Mouse (Mus musculus) 3134 (cell line): ENCODE data around the gene Scarf1.
"Not testable (repeated sequence)": the region's sequence is repeated elsewhere in the genome, so short reads cannot be mapped to it uniquely, and the experiment has no call there.

Source experiments
- DNase-seq: peaks from one replicate; pipeline ENCODE4 v3.0.0-alpha.2; 2011; ENCODE audit warnings: low spot score; ENCODE audit not compliant: insufficient read length; ENCODE audit errors: extremely low read depth

The Scarf1 gene

DNA sequence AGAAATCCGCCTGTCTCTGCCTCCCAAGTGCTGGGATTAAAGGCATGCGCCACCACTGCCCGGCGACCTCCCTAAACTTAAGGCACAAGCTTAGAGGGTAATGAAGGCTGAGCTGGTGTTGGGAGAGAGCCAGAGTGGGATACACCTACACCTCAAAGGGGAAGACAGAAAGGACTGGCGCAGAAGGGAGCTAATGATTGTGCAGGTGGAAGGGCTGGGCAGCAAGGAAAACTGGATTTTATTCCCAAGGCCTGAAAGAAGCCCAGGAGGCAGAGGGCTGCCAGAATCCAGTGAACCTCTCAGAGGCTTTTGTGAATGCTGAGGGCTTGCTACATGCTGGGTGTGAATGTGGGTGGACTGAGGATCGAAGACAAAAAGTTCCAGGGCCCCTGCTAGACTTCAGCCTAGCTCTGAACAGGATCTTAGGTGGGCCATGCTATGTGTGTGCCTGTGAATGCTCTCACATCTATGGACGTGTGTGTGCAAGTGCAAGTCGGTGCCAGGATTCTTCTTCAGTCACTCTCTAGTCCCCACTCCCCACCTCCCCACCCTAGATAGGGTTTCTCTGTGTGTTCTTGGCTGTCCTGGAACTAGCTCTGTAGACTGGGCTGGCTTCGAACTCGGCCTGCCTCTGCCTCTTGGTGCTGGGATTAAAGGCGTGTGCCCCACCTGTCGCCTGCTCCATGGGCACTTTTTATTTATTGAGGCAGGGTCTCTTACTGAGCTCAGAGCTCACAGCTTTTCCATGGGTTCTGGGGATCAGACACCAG is 23.1 kb downstream of the Scarf1 start:
- no peak for DNase-seq

DNA sequence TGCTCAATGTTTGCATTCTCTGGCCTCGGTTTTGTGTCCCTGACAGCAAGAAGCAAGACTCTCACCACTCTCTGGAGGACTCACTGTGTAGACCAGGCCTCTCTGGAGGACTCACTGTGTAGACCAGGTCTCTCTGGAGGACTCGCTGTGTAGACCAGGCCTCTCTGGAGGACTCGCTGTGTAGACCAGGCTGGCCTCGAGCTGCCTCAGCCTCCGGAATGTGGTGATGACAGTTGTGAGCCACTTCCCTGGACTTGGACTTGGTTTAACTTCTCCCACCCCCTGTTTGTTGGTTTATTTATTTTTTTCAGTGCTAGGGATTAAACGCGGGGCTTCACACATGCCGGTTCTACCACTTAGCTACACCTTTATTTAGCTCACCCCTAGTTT is 23.7 kb downstream of the Scarf1 start:
- DNase-seq = no peak

DNA sequence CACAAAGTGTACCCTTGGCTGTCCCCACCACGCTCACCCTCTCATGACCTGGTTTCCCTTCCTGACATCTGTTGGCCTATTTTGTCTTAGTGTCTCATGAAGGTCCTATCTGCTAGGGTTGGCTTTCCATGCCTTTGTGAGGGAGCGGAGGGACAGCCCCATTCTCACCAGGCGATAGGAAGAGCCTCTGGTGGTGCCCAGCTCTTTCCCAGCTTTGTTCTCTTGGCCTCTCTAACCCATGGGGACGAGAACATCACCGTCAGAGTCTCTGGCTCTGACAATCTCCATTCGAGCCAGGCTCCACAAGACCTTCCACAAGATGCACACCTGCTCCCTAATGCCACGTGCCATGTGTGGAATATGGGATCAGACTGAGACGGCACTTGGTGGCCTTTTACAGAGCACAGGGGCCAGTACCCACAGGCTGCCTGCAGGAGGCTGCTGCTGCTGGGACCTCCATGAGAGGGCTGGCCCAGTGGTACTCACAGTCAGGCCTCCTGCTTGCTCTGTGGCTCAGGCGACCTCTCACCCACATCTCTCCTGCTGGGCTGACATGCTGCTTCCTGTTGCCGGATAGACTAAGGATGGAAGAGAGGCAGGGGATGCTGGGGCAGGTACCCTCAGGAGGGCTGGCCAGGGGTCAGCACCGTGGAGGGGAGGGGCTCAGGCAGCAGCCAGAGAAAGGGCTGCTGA is 24.3 kb downstream of the Scarf1 start:
- DNase-seq = no peak

DNA sequence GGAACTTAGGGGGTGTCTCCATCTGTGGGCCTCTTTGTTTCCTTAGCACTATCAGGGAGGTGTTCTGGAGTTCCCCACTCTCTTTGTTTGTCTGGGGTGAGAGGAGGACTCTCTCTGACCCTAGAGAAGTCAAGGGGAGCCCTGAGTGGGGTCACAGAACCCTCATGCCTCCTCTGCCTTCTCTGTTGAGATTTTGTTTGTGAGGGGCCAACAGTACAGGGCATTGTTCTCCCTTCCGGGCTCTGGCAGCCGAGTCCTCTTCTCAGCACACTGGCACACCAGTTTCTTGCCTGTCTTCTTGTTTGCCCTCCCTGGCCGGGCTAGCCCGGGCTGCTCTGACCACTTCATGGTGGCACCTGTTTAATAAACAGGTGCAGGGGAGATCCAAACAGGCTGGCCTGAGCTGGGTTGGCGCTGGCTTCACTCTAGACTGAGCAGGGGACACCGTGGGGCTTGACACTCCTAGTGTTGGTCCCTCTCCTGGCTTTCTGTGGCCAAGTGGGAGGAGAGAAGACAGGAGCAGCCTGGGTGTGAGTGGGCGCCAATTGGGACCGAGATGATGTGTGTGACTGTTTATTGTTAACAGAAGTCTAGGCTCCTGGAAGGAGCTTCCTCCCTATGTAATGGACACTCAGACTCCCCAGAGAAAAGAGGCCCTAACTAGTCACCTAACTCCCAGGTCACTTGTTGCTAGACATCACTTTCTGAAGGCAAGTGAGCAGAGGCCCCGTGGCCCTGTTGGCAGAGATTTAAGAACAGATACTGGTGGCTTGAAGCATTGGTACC is 25.0 kb downstream of the Scarf1 start:
- no peak for DNase-seq

DNA sequence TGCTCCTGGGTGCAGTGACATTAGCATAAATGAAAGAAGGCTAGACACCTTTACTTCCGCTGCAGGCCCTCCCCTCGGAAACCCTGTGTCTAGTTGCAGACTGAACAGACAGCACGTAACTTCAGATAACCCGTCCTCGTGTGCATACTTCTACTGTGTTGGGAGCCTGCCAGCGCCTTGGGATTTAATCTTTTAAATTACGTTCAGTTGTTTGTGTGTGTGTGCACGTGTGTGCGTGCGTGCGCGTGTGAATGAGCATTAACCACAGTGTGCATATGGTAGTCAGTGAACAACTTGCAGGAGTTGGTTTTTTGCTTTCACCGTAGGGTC is 25.6 kb downstream of the Scarf1 start:
- DNase-seq = no peak

DNA sequence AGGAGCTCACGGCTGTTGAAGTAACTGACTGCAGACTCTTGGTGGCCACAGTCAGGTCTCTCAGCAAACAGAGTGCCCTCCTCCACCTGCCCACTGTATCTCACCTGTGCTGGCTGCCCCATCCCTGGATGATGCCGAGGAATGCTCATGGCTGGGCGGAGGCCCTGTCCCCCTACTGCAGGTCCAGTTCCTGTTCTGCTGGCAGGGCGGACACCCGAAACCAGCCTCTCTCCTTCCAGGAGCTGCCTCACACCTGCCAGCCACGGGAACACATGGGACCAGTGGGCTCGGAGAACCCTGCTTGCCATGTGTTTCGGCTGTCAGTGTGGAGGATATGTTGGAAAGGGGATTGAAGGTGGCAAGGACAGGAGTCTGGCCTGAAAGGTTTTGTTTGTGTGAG is 26.9 kb downstream of the Scarf1 start:
- no peak for DNase-seq

DNA sequence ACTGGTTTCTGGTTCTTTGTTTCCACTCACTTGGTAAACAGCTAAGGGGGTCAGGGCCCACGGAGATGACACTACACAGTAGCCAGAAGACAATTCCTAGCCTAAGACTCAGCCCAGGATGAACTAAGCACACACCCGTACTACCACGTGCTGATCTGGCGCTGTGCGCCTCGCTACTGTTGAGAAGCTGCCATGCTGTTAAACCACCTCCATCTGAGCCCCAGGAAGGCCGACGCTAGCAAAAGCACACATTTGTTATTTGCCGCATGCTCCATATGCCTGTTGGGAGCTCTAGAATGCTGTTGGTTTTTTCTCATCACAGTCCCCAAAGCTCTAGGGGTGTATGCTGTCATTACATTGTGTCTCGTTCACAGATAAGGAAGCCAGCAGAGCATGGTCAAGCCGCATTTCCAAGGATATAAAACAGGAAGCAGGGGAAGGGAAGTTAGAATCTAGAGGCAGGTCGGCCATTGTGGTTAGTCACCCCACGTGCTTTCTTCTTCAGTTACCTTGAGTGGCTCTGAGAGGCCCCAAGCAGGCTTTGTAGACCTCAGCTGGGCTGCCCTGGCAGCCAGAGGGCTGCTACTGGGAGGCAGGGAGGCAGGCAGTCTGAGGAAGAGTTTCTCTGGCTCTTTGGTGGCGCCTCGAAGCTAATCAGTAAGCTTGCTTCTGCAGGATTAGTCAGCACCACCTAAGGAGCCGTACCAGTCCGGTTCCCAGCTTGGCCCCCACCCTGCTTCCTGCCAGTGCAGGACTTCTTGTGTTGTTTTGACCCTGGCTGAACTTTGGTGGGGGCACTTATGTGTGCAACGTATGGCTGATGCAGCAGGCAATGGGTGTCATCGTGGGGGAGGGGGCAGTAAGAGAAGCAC is 27.6 kb downstream of the Scarf1 start:
- DNase-seq = no peak

DNA sequence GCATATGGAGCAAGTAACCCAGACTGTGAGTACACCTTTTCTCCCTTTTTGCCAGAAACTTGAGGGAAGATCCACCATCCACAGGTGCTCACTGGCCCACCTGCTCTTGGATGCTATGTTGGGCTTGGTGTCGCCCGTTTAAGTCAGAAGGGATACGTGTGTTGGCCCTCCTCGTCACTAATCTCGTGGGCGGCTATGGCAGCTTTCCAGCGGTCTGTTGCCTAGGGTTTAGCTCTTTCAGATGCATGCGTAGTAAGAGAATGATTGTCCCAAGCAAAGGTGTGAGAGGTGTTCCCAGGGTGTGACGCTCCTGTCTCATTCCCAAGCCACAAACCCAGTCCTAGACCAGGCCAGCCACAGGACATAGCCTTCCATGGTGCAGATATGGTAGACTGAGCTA is 31.4 kb downstream of the Scarf1 start:
- DNase-seq = no peak

DNA sequence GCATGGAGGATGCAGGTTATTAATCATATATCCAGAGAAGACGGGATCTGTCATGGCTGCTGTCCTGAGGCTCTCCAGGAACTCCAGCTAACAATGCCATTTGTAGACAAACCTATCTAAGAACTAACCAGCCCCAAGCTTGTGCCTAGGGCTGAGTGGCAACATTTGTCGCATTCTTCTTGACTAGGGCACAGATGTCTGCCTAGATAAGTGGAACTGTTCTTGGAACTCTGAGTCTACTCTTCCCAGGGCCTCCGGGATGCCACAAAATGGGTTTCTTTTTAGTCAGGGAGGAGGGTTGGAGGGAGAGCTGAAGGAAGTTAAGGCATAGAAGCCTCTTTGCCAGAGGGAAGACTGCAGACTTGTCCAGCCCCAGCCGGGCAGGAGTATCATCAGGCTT is 32.7 kb downstream of the Scarf1 start:
- no peak for DNase-seq

DNA sequence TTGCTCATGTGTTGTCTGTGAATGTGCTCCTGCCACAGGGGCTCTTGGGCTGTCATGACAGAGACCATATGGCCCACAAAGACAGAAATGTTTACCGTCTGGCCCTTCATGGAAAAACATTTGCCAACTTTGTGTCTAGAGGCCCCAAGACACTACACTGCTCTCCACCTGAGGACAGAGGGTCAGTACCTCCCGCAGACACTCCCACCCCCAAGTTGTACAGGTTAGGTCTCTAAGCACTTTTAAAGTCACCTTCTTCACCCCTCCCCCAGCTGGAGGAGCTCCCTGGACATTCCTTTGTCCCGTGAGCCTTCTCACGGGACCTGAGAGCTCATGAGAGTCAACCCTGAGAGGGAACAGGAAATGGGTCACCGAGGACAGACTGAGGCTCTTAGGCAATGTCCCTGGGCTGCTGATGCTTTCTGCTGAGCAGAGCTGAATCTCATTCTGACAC is 36.3 kb downstream of the Scarf1 start:
- DNase-seq = no peak

DNA sequence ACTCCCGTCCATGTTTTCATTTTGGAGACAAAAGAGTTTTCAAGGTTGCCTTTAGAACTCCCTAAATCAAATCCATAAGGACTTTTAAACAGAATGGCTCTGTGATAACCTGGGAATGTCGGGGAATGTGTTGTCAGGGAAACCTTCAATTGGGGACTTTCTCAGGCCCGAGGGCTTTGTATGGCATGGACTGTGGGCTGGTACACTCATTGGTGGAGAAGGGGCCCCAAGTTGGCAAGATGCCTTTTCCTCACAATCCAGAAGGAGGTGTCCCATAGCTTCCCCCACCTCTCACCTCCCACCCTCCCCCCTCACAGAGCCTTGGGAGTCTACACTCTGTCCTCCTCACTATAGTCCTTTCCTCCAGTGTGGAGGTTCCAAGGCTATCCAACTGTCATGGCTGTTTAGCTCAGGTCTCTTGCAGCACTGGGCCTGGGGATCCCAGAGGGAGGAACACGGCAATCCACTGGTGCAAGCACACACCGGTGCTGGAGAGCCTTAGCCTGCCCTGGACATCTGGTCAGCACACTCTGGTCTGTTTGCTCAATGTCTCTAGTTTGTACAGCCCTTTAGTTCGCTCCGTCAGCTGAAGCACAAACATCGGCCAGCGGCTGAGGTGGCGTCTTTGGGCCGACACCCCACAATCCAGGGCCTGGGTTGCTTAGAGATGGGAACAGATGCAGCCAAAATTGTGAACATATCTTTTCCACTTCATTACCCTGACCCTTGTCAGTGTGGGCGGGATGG is 37.0 kb downstream of the Scarf1 start:
- no peak for DNase-seq

DNA sequence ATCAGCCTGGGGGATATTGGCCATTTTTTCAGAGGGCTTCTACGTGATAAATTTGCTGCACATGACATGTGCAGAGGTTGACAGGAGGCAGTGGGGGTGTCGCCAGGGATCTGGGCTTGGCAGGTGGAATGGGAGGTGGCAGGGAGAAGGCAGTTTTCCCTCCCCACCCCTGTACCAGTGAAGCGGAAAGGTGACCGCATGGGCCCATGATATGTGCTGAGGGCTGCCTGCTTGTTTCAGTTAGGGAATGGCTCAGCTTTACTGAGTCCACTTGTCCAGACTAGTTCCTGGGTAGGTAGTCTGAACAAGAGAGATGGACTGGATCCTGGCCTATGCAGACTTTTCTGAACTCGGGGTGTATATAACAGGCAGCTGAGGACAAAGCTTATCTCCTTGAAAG is 38.0 kb downstream of the Scarf1 start:
- no peak for DNase-seq

DNA sequence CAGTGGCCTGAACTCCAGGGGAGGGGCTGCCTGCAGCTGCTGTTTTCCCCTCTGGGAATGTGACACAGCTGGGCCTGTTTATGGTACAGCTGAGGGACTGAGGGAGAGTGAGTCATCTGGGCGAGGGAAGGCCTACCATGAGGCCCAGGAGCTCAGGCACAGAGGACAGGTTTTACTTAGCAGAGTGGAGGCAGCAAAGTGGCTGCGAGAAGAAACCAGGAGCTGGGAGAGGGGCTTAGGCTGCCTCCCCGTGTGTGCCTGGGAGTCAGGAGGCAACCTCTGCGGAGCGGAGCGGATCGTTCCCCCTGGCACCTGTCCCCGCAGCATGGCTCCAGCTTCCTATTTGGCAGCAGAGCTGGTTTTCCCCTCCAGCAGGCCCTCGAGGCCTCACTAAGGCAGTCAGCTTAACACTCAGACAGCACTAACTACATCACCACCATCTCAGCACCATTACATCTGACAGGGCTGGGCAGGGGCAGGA is 38.7 kb downstream of the Scarf1 start:
- DNase-seq = peak; percentile 89

DNA sequence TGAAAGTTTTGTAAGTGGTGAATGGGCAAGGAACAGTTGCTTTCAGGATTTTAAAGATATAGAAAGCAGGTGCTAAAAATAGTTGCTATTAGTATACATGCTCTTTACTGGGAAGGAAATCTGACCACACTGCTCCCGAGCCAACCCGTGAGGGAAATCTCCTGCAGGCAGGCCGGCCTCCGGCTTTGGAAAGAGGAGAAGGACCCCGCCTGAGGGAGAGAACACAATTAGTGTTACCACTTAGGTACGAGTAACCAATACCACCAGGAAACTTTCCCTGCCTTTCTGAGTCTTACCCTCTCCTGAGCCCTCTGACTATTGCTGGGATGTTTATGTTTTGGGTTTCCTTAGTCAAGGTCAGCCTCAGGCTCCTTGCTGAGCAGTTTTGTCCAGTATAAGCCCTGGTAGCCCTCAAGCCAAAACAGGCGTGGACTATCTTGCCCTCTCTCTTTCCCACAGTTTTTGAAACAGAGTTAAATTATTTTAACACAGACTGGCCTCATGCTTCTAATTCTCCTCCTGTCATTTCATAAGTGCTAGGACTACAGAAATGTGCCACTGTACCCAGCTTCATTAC is 39.7 kb downstream of the Scarf1 start:
- no peak for DNase-seq

DNA sequence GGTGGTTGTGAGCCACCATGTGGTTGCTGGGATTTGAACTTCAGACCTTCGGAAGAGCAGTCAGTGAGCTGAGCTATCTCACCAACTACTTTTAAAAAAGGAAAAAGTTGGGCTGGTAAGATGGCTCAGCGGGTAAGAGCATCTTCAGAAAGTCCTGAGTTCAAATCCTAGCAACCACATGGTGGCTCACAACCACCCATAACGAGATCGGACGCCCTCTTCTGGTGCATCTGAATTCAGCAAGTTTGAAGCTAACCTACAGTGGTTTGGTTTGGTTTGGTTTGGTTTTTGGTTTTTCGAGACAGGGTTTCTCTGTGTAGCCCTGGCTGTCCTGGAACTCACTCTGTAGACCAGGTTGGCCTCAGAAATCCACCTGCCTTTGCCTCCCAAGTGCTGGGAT is 42.7 kb downstream of the Scarf1 start:
- not testable (repeated sequence) for DNase-seq

DNA sequence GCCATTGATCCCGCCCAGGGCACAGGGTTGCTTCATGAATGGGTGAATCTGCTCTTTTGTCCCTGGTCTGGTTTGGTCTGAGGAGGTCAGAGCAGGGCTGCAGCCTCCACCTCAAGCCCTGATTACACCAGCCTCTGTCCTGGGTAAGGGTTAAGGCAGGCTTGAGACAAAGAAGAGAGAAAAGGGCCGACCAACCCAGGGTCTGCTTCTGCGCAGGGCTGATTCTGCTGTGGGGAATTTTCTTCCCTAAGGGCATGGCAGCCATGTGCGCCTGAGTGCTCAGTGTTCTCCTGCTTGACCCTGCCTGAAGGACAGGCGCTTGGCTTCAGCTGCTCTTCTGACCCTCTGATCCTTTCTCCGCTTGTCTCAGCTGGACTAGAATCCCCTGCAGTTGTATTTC is 43.8 kb downstream of the Scarf1 start:
- DNase-seq = no peak

DNA sequence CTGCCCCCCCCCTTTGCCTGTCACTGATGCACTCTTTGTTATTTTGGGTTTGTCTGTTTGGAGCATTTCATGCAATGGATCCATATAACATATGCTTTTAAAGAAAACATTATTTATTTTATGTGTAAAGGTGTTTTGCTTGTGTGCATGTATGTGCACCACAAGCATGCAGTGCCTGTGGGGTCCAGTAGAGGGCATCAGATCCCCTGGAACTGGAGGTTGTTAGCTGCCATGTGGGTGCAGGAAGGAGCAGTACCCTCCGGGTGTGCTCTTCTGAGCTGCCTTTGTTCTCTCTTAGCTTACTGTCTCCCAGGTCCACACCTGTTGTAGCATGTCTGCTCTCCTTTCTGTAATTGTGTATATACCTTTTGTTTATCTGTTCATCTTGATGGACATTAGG is 44.8 kb downstream of the Scarf1 start:
- no peak for DNase-seq

DNA sequence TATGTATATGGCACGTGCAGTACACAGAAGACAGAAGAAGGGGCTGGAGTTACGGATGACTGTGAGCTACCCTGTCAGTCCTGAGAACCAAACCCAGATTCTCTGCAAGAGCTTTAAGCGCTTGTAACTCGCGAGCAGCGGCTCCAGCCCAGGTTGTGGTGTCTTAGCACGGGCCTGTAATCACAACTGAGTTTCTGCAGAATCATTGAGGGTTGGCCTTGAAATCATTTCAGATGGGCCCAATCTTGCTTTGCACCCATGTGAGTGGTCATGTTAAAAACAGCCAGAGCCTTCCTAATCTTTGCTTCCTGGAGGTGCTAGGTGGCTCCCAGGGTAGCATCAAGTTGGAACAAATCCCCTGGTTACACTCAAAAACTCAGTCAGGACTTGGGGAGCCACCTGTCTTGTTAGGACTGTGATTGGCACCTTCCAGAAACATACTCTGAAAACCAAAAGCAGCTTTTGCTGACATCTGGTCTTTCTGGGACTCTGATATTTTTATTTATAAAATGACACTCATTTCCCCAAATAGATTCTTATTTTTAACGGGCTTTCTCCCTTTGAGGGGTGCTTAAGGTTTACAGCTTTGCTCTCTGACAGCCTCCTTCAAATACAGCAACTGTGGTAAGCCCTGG is 46.6 kb downstream of the Scarf1 start:
- DNase-seq = no peak
